Mouse (Mus musculus): ENCODE measurements around the gene Mff. TPM values are rescaled to one million over a fixed set of nuclear protein-coding genes. Genes with fewer than 3 reads are reported as not detected.

Mff gene
- polyA plus RNA-seq, 1 experiment from 2014 or later: 268 TPM

GRCm38 (mm10) chr1:82801105-82801783, 76.6 kb downstream of the Mff start:
- Histone ChIP-seq H3K4me2 (ENCODE audit: low read length) (no peak overlapping the region), H3K36me3 (ENCODE audit: insufficient read depth, low read length) (no peaks in the 10 kb centered on the region), H3K4me1 (replicated peaks; ENCODE audit: insufficient read depth, low read length) (no peaks in the 10 kb centered on the region), H3K27ac (no peak overlapping the region), H3K9me3 (replicated peaks; ENCODE audit: low read length) (no peaks in the 10 kb centered on the region), H3K4me3 (replicated peaks; ENCODE audit: low read depth, low read length) (no peak overlapping the region), H3K27me3 (ENCODE audit: insufficient read depth, low read length) (no peaks in the 10 kb centered on the region), H3K9ac (ENCODE audit: low read depth, low read length) (no peak overlapping the region)
- DNase-seq (ENCODE audit: low spot score) (no peak), ATAC-seq (replicated peaks; ENCODE audit: low FRiP score, low read depth) (no peak)
- 78% methylated on average over 12 of the region's 12 CpGs for WGBS
- no peak for TF ChIP-seq CTCF (IDR thresholded peaks at IDR 0.05; ENCODE audit: low read depth)

Other genes with a start within 250 kb of the Mff start
- 20.3 and 20.8 TPM in 2 replicates for gene Col4a4, start 138.0 kb upstream of the Mff start, polyA plus RNA-seq (2015; fragmentation: Nextera tagmentation; extraction: Ambion mirVana)
- 21.9 and 22.3 TPM in 2 replicates for gene Col4a3, start 138.0 kb upstream of the Mff start, polyA plus RNA-seq (2015; fragmentation: Nextera tagmentation; extraction: Ambion mirVana)
- gene Tm4sf20, start 43.6 kb downstream of the Mff start, polyA plus RNA-seq (2015; fragmentation: Nextera tagmentation; extraction: Ambion mirVana): 0.53 and 0.61 TPM in 2 replicates
- gene Gm47791, start 46.4 kb downstream of the Mff start, polyA plus RNA-seq (2015; fragmentation: Nextera tagmentation; extraction: Ambion mirVana): not detected in 2 replicates
- 23.5 and 25.2 TPM in 2 replicates for gene Agfg1, start 114.6 kb downstream of the Mff start, polyA plus RNA-seq (2015; fragmentation: Nextera tagmentation; extraction: Ambion mirVana)
- gene A030005L19Rik, start 188.4 kb downstream of the Mff start, polyA plus RNA-seq (2015; fragmentation: Nextera tagmentation; extraction: Ambion mirVana): not detected in 2 replicates
- not detected in 2 replicates for gene A030014E15Rik, start 200.0 kb downstream of the Mff start, polyA plus RNA-seq (2015; fragmentation: Nextera tagmentation; extraction: Ambion mirVana)
- gene Gm6217, start 206.5 kb downstream of the Mff start, polyA plus RNA-seq (2015; fragmentation: Nextera tagmentation; extraction: Ambion mirVana): not detected in 2 replicates
- not detected in 2 replicates for gene A030003K21Rik, start 218.5 kb downstream of the Mff start, polyA plus RNA-seq (2015; fragmentation: Nextera tagmentation; extraction: Ambion mirVana)
- not detected in 2 replicates for gene Gm7544, start 231.1 kb downstream of the Mff start, polyA plus RNA-seq (2015; fragmentation: Nextera tagmentation; extraction: Ambion mirVana)
- gene Gm47955, start 235.4 kb downstream of the Mff start, polyA plus RNA-seq (2015; fragmentation: Nextera tagmentation; extraction: Ambion mirVana): not detected in 2 replicates

Data from kidney, postnatal 0 days (tissue).